Mouse (Mus musculus) spleen, adult 18-20 months (tissue): ENCODE results near the gene Pop4.
"Not testable (repeated sequence)": the region's sequence is repeated elsewhere in the genome, so short reads cannot be mapped to it uniquely, and the experiment has no call there.

Source experiments
- DNase-seq, 2 experiments: peaks; one replicate each; pipeline ENCODE4 v3.0.0; 2022; ENCODE audit warnings: mixed read lengths in 2 of 2

Gene Pop4

GRCm38 (mm10) chr7:38270703-38271510 is at the start of gene Pop4:
Pop4 (minus strand) TSS chr7:38271423.
- DNase-seq: peak; percentile 72 to 86

GRCm38 (mm10) chr7:38320641-38321040 is 49.4 kb upstream of the Pop4 start:
- no peak for DNase-seq

- DNase-seq: not testable (repeated sequence)
Measured at GRCm38 (mm10) chr7:38282192-38282591, 11.0 kb upstream of the Pop4 start.

- no peak for DNase-seq
Measured at GRCm38 (mm10) chr7:38272551-38272950, 1.3 kb upstream of the Pop4 start.

- no peak for DNase-seq
Measured at GRCm38 (mm10) chr7:38271859-38272258, 636 bp upstream of the Pop4 start.

GRCm38 (mm10) chr7:38271511-38271811 is 238 bp upstream of the Pop4 start:
- DNase-seq: no peak

DNA sequence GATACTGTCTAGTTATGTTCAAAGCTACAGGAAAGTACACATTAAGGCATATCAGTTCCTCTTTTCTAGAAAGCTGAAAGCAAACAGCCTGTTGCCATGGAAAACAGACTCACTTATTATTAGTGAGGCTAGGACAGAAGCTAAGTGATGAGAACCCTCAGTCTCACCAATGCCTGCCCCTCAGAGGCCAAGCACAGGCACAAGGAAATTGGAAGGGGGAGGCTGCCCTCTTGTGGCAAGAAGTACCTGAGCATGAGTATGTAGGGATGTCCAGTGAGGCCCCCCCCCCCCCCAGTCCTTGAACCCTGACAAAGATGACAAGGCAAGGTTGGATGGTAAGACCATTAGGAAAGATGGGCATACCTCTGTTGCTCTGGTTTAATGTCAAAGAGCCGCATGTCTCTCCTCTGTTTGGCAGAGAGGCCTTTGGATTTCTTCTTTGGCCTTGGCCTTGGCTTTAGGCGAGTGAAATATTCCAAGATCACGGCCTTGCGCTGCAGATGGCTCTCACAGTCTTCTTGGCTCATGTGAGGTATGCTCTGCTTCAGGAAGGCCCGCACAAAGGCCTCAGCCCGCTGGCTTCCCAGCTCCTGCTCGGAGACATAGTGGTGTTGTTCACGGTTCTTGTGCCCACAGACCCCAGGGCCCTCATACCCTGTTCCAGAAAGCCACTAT is 4.1 kb downstream of the Pop4 start:
- peak in 1 of 2 experiments; percentile 17 for DNase-seq

- no peak for DNase-seq
Measured at GRCm38 (mm10) chr7:38262406-38262805, 8.8 kb downstream of the Pop4 start.

- no peak for DNase-seq
Measured at GRCm38 (mm10) chr7:38259631-38260030, 11.6 kb downstream of the Pop4 start.

DNA sequence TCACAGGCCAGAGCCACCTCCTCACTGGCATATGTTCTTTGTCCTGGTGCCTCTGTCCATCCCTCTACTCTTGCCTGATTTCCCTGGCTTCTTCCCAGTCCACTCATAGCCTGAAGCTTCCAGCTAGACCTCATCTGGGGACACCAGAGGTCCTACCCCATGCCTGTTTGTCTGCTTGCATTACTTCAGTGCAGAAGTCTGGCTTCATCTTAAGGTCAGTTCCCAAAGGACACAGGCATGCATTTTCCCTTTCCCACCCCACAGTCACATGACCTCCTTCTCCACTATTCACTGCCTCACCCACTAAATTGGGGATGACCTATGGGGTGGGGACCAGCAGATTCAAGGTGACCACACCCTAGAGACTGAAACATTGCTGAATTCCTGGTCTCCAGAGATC is 17.8 kb downstream of the Pop4 start:
- DNase-seq: no peak

DNA sequence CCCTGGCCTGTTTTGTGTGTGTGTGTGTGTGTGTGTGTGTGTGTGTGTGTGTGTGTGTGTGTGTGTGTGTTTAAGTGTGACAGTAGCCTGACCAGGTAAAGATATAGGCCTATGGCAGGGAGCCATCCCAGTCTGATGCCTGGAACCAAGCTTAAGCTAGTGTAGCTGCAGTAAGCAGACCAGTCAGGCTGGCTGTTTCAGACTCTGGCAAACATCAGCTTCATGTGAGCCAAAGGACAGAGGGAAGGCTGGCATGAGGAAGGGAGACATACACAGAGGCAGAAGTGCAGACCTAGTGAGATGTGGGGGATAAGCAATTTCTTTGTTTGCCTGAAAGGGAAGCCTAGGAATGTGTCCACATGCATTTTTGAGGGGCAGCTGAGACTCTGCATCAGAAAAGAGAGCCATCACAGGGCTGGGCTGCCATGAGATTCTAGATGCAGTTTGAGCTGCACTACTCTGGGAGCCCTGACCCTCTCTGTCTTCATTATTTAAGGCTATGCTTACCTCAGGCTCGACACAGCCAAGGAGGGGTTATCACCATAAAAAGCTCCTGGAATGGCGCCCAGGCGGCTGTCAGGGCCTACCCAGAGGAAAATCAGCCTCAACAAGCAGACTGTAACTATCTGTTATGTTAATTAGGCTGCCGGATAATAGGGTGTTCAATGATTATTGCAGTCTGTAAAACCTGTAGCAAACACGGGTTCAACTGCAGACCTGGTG is 19.6 kb downstream of the Pop4 start:
- no peak for DNase-seq

DNA sequence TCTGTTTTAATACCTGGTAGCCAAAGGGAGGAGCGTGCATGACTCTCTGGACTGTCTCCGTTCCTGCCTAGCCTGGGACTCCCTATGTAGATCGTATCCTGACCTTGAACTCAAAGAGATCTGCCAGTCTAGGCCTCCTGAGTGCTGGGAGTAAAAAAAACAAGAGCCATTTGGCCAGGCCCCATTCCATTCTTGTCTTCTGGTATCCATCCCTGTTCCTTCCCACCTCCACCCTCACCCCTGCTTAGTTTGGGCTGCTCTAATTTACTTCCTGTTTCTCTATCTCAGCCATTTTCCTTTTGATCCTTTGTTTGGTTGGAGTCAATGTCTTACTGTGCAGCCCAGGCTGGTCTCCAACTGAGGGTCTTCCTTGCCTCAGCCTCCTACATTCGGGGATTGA is 28.8 kb downstream of the Pop4 start:
- no peak for DNase-seq

GRCm38 (mm10) chr7:38237140-38237539 is 34.1 kb downstream of the Pop4 start:
- DNase-seq: no peak

DNA sequence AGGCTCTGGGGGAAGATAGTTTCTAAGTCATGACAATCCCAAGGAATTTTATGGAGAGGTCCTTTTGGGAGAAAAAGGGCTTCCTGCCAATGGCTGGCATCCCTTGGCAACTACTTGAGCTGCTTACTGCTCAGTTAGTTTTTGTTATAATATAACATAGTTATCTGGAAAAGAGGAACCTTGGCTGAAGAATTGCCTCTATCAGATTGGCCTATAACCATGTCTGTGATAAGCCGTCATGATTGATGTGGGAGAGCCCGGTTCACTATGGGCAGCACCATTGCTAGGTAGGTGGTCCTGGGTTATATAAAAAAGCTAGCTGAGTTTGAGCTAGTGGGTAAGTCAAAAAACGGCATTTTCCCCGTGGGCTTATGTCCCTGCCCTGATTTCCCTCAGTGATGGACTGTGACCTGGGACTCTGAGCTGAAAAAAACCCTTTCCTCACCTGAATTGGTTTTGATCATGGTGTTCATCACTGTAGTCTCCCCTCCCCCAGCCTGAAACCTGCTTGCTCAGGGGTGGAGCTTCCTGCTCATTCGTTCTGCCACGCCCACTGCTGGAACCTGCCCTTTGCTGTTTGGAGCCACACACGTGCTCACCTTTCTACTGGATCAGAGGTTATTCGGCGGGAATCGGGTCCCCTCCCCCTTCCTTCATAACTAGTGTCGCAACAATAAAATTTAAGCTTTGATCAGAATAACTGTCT is 34.7 kb downstream of the Pop4 start:
- DNase-seq: no peak

DNA sequence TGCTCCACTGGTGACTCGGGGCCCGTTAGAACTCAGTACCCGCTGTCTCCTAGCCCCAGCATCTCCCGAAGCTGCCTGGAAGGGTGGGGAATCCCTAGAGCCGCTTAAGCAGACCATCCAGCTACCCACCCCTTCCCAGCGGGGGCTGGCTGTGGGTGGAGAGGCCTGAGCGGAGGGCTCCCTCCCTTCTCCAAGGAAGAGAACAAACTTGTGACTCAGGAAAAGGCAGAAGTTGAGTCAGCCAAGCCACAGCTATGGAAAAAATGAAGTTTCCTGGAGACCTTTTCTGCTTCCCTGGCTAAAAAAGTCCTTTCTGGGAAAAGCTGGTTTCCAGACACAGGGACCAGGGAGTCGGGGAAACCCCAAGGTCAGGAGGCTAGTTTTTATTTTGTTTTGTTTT is 40.9 kb downstream of the Pop4 start:
- no peak for DNase-seq

GRCm38 (mm10) chr7:38228329-38228728 is 42.9 kb downstream of the Pop4 start:
- DNase-seq: no peak

DNA sequence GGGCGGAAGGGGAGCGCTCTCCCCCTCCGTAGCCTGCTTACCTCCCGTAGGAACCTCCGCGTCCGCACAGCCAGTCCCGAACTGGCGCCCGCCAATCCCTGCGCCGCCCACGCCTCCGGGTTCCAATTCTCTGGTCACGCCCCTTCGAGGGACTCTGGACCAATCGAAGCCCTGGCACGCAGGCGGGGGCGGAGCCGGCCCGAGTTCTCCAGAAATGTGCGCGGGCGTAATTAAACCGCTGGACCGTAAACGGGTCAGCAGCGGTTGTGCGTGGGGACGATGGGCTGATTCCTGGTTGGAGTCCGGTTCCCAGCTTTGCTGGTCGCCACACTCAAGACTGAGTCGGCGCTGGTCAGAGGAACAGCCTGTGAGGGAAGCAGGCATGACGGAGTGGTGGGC is 43.3 kb downstream of the Pop4 start, which contains the start of gene Plekhf1:
Plekhf1 (minus strand) TSS at position 117 of the 399 bp plus-strand sequence.
- peak; percentile 62 to 75 for DNase-seq

DNA sequence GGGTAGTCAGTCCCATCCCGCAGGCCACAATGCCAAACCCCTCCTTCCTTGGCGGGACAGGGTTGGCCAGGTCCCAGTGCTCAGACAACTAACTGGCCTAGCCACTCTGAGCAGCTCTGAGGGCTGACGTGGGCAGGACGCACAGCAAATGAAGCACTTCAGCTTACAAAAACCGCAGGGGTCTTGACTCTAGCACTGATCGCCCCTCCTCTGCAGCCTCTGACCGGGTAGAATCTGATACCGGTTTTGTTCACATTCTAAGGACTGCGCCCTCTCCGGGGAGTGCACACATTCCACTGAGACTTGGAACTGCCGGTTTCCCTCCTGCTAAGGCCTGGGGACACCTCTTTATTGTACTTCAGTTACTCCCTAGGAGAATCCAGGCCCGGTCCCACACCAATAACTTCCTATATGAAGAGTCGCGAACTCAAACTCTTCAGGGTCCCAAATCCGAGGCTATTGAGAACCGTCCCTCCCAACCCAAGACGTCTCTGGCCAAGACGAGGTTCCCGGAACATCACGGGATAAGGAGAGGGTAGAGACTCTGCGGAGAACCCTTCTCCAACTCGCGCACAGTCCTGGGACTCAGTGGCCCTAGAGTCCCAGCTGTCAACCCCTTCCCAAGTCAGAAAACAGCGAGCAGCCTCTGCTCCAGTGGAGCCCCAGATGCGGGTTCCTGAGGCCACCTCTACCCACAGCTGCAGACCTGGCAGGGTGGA is 43.9 kb downstream of the Pop4 start:
- no peak for DNase-seq

DNA sequence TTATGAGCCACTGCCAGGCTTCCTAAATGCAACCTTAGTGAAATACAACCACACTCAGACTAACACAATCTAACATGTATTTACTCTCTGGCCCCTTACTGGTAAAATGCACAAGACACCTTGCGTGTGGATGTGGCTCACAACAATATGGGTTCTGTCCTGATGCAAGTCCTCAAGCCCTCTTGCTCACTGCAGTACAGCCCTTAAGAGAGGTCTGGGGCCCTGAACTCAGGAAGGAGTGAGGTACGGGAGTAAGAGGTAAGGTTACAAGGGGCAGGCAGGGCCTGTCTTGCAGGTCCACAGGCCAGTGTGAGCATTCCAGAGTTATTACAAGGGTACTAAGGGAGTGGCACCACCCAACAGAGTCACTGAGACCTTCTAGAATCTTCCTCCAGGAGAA is 45.0 kb downstream of the Pop4 start:
- no peak for DNase-seq

- no peak for DNase-seq
Measured at GRCm38 (mm10) chr7:38224577-38225369, 46.5 kb downstream of the Pop4 start.

DNA sequence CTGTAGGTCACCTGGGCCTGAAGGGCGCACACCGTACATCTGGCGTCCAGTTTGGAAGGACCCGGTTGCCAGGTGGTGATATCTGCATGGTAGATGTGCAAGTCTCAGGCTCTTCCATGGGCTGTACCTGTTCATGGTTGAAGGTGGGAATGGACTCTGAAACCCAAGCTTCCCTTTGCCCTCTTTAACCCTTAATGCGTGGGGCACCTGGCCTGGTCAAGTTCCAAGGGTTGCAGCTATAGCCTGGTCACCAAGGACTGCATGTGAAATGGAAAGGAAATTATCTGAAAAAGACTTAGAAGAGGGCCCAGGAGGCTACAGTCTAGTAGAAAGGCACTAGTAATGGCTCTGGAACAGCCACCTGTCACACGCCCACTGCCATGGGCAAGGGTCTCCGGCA is 50.4 kb downstream of the Pop4 start:
- DNase-seq: no peak

DNA sequence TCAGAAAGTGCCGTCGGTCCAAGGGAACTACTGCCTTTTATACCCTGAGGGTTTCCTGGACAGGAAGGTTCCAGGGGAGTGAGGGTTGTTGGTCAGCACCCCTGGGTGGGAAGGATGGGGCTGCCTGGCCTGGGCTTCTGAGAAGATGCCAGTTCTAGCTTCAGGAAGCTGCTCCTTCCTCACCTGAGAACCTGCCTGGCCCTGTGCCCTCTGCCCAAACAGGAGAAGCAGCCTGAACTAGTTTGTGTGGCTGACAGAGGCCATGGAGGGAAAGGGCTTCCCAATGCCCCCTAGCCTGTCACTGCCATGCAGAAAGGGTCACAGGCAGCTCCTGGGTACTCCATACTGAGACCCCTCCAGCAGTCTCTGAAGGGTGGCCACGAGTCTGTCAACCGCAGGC is 51.7 kb downstream of the Pop4 start:
- no peak for DNase-seq
